Mouse (Mus musculus) hindbrain, embryonic 12.5 days (tissue): ENCODE measurements at regions not wholly inside any gene's neighbourhood (a gene's known extent, or its start where the extent isn't known, plus 50 kb on each side); places are given as distances from the start of the nearest gene placed in this dataset.
A peak's percentile ranks its signal among the peaks of the same experiment; 100 is the strongest.

ENCODE experiments used
- ATAC-seq: fragments of 200-750 bp; cut with Nextera tagmentation; 2 replicates; pipeline ENCODE4 v1.8.0; 2017; ENCODE audit warnings: moderate TSS enrichment; ENCODE audit not compliant: low FRiP score
- H3K27ac ChIP-seq: fragments of 300-500 bp; sonication (generic); 2 replicates; pipeline ENCODE4 v1.5.1; 2016; ENCODE audit warnings: mild to moderate bottlenecking
- H3K27me3 ChIP-seq: fragments of 300-500 bp; sonication (generic); 2 replicates; pipeline ENCODE4 v1.6.1; 2016; ENCODE audit warnings: mild to moderate bottlenecking
- H3K36me3 ChIP-seq: fragments of 300-500 bp; sonication (generic); 2 replicates; pipeline ENCODE4 v1.6.1; 2016; ENCODE audit warnings: mild to moderate bottlenecking
- H3K4me1 ChIP-seq: fragments of 300-500 bp; sonication (generic); 2 replicates; pipeline ENCODE4 v1.6.1; 2016
- H3K4me2 ChIP-seq: fragments of 300-500 bp; sonication (generic); replicated peaks from 2 replicates; pipeline ENCODE4 v1.6.1; 2016; ENCODE audit warnings: mild to moderate bottlenecking
- H3K4me3 ChIP-seq: fragments of 300-500 bp; sonication (generic); 2 replicates; pipeline ENCODE4 v1.5.1; 2016; ENCODE audit warnings: mild to moderate bottlenecking
- H3K9ac ChIP-seq: fragments of 300-500 bp; sonication (generic); 2 replicates; pipeline ENCODE4 v1.6.1; 2016; ENCODE audit warnings: mild to moderate bottlenecking, moderate library complexity
- H3K9me3 ChIP-seq: fragments of 300-500 bp; sonication (generic); replicated peaks from 2 replicates; pipeline ENCODE4 v1.6.1; 2016; ENCODE audit warnings: mild to moderate bottlenecking
- WGBS: fragments of 180-500 bp; shearing (Covaris S2); methylation state at CpG from one replicate; pipeline ENCODE4 v1.1.7; 2016; 5-methylcytosine and 5-hydroxymethylcytosine counted together

DNA sequence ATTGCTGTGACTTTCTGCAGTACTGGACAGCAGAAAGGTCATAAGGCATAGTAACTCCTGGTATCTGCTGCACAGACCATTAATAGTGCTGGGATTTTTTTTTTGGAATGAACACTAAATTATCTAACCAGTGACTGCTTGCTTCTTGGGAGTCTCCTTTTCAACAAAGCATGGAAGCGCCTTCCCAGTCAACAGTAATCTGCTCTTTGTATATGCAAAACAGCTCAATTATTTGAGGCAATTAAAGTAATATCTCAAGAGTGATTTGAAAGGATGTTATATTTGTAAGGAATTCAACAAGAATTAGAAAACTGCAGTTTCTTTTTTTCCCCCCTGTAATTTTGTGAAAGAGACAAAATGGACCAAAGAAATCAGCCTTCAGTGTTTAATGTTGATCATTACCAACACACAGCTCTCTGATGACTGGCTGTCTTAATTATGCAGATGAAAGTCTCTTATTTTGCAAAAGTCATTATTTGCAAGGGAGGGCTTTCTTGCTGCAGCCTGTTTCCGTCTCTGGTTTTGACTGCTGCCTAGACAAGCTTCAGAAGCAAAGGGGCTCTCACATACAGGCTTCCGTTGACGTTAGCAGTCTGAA lies 260.3 kb upstream of the Arpp21 start:
- H3K27me3 ChIP-seq: no peaks in the 10 kb centered on the region
- WGBS: 79% methylated on average over 4 of the region's 4 CpGs
- no peak for ATAC-seq
- H3K9me3 ChIP-seq: no peaks in the 10 kb centered on the region
- no peak overlapping the region for H3K27ac ChIP-seq
- no peaks in the 10 kb centered on the region for H3K4me1 ChIP-seq
- H3K4me3 ChIP-seq: no peak overlapping the region
- no peak overlapping the region for H3K9ac ChIP-seq
- H3K36me3 ChIP-seq: no peaks in the 10 kb centered on the region
- H3K4me2 ChIP-seq: no peak overlapping the region

DNA sequence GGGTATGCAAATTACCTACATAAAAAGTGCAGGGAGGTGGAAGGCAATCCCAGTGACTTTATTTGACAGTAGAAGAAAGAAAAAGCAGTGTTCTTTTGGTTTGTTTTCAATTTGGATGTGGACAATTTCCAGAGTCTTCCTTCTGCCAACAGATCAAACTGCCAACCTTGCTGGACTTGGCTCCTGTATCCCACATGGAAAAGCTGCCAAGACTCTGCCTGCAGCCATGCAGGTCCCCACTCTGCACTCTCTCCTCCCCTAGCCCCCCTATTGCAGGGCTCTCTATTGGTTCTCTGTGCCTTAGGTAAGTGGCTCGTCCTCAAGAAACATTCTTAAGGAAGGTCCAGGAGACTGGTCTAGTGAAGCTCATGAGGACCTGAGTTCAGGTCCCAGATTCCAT lies 255.2 kb upstream of the Arpp21 start:
- Histone ChIP-seq H3K27ac (no peak overlapping the region), H3K4me2 (no peak overlapping the region), H3K9ac (no peak overlapping the region), H3K36me3 (no peaks in the 10 kb centered on the region), H3K27me3 (no peaks in the 10 kb centered on the region), H3K9me3 (no peaks in the 10 kb centered on the region), H3K4me1 (no peaks in the 10 kb centered on the region), H3K4me3 (no peak overlapping the region)
- ATAC-seq: no peak
- WGBS: 67% methylated on average over 1 of the region's 1 CpGs

DNA sequence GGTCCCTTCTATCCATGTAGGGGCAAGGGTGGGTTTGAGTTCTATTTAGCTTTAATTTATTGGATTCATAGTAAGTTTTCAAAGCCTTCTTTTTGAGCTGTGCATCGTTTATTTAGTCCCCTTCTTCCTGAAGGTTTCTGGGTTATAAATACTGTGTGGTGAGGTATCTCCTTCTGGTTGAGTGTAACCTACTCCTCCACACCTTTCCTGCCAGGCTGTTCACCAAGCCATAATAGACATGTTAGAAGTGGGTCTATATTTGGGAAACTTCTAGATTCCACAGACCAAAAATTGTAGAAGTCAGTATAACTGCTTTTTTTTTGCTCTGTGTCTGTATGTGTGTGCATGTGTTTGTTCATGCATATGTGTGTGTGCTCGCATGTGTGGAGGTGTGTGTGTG lies 240.9 kb upstream of the Arpp21 start:
- Histone ChIP-seq H3K4me2 (no peak overlapping the region), H3K27me3 (no peaks in the 10 kb centered on the region), H3K9me3 (no peaks in the 10 kb centered on the region), H3K4me3 (no peak overlapping the region), H3K4me1 (no peaks in the 10 kb centered on the region), H3K36me3 (no peaks in the 10 kb centered on the region), H3K9ac (no peak overlapping the region), H3K27ac (no peak overlapping the region)
- ATAC-seq: no peak
- 88% methylated on average over 2 of the region's 2 CpGs for WGBS

DNA sequence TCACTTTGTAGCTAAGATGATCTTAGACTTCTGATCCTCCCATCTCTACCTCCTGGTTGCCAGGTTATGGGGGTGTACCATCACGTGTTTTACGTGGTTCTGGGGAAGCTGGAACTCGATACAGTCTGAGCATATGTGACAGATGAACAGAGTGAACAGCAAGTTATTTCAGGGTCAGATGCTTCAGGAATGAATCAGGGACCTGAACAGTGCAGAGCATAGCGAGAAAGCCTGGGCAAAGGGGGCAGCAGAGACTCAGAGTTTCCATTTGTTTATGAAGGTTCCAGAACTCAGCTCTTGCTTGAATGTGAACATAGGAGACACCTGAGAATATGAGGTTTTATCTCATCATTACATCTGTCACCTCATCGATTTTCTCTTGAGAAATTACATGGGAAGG lies 221.9 kb upstream of the Arpp21 start:
- WGBS: 85% methylated on average over 5 of the region's 5 CpGs
- H3K36me3 ChIP-seq: no peaks in the 10 kb centered on the region
- H3K27ac ChIP-seq: no peak overlapping the region
- no peaks in the 10 kb centered on the region for H3K4me1 ChIP-seq
- H3K27me3 ChIP-seq: no peaks in the 10 kb centered on the region
- H3K9me3 ChIP-seq: no peaks in the 10 kb centered on the region
- no peak overlapping the region for H3K4me2 ChIP-seq
- H3K4me3 ChIP-seq: no peak overlapping the region
- ATAC-seq: no peak
- no peak overlapping the region for H3K9ac ChIP-seq

DNA sequence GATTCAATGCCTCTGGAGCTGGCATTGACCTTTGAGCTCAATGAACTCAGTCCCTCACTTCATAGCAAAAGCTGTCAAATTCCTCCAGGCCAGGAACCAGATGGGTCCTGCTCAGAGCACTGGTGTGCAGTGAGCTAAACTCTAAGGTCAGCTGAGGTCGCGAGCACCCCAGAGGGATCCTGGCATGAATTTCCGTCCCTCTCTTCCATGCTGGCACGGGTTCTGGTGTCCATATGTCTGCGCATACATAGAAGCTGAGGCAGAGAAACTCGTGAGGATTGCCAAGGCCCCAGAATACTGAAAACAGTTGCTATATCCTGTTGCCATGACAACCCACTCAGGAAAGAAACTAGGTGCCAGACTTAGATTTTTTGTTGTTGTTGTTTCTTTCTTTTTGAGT lies 219.0 kb upstream of the Arpp21 start:
- H3K36me3 ChIP-seq: no peaks in the 10 kb centered on the region
- H3K4me3 ChIP-seq: no peak overlapping the region
- no peak overlapping the region for H3K4me2 ChIP-seq
- H3K4me1 ChIP-seq: no peaks in the 10 kb centered on the region
- H3K9me3 ChIP-seq: no peaks in the 10 kb centered on the region
- H3K9ac ChIP-seq: no peak overlapping the region
- H3K27ac ChIP-seq: no peak overlapping the region
- no peaks in the 10 kb centered on the region for H3K27me3 ChIP-seq
- 48% methylated on average over 6 of the region's 6 CpGs for WGBS
- ATAC-seq: no peak

DNA sequence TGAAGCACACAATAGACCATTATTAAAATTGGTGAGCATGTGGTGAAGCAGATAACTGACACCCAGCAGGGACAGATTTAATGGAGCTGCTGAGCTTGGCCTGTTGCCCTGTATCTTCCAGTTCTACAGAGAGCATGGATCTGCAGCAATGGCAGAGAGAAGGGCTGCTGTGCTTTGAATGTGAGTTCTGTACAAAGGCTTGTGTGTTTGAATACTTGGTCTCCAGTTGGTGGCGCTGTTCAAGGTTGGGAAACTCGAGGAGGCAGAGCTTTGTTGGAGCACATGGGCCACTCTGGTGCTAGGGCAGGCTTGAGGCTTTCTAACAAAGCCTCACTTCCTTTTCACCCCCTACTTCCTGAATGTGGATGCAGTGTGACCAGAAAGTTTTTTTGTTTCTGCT lies 211.8 kb upstream of the Arpp21 start:
- Histone ChIP-seq H3K4me3 (no peak overlapping the region), H3K4me1 (no peaks in the 10 kb centered on the region), H3K9me3 (no peaks in the 10 kb centered on the region), H3K9ac (no peak overlapping the region), H3K27ac (no peak overlapping the region), H3K27me3 (no peaks in the 10 kb centered on the region), H3K4me2 (no peak overlapping the region), H3K36me3 (no peaks in the 10 kb centered on the region)
- ATAC-seq: peak; percentile 77
- WGBS: 19% methylated on average over 2 of the region's 2 CpGs

DNA sequence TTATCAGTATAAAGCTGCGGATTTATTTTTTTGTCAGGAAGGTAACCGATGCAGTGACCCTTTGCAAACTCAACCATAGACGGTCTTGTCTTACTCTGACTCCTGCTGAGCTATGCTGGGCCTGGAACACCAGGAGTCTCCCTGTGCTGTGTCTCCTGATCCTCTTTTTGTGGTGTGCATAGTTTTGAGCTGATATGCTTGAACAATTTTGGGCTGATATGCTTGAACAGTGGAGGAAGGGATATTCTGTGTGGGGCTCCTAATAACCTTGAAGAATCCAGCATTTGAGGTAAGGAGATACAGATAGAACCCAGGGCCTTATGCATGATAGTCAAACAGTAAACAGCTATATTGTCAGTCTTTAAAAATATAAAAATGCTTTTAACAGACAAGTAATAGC lies 211.2 kb upstream of the Arpp21 start:
- Histone ChIP-seq H3K36me3 (no peaks in the 10 kb centered on the region), H3K4me3 (no peak overlapping the region), H3K27me3 (no peaks in the 10 kb centered on the region), H3K9me3 (no peaks in the 10 kb centered on the region), H3K9ac (no peak overlapping the region), H3K4me2 (no peak overlapping the region), H3K27ac (no peak overlapping the region), H3K4me1 (no peaks in the 10 kb centered on the region)
- 56% methylated on average over 3 of the region's 3 CpGs for WGBS
- no peak; the same call in 1 of the 2 replicates for ATAC-seq

DNA sequence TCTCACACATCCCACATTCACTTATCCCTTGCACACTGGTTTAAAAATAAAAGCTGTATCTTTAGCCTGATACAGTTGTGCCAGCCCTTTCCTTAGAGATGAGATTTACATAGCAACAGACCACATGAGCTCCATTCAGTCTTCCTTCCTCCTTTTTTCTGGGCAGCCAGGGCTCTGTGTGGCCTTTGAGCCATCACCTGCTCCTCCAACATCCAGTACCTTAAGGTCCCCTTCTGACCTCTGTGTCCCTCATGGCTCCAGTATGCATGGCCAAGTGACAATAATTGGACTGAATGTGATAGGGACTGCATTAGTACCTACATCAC lies 210.3 kb upstream of the Arpp21 start:
- H3K9me3 ChIP-seq: no peaks in the 10 kb centered on the region
- ATAC-seq: no peak
- H3K27me3 ChIP-seq: no peaks in the 10 kb centered on the region
- no peak overlapping the region for H3K27ac ChIP-seq
- H3K4me3 ChIP-seq: no peak overlapping the region
- no peak overlapping the region for H3K4me2 ChIP-seq
- no peaks in the 10 kb centered on the region for H3K4me1 ChIP-seq
- H3K9ac ChIP-seq: no peak overlapping the region
- no peaks in the 10 kb centered on the region for H3K36me3 ChIP-seq

DNA sequence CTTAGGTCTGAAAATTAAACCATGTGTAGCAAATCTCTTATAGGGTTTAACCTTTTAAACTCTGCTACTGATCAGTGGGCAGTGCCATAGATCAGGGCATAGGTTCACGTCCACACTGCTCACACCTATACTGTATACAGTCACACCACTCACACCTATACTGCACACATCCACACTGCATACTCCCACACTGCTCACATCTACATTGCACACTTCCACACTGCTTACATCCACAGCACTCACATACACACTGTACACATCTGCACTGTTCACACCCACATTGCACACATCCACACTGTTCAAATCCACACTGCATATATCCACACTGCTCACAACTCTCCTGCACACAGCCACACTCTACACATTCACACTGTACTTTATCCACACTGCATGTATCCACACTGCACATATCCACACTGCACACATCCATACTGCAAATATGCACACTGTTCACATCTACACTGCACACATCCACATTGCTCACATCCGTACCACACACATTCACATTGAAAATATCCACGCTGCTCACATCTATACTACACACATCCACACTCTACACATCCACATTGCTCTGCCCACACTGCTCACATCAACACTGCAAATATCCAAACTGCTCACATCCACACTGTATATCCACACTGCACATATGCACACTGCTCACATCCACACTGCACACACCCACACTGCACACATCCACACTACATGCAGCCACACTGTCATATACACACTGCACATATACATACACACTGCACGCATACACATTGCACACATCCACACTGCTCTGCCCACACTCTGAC lies 209.7 kb upstream of the Arpp21 start:
- Histone ChIP-seq H3K9me3 (no peaks in the 10 kb centered on the region), H3K4me2 (no peak overlapping the region), H3K27me3 (no peaks in the 10 kb centered on the region), H3K27ac (no peak overlapping the region), H3K36me3 (no peaks in the 10 kb centered on the region), H3K9ac (no peak overlapping the region), H3K4me1 (no peaks in the 10 kb centered on the region), H3K4me3 (no peak overlapping the region)
- WGBS: 91% methylated on average over 4 of the region's 4 CpGs
- ATAC-seq: peak; percentile 54

DNA sequence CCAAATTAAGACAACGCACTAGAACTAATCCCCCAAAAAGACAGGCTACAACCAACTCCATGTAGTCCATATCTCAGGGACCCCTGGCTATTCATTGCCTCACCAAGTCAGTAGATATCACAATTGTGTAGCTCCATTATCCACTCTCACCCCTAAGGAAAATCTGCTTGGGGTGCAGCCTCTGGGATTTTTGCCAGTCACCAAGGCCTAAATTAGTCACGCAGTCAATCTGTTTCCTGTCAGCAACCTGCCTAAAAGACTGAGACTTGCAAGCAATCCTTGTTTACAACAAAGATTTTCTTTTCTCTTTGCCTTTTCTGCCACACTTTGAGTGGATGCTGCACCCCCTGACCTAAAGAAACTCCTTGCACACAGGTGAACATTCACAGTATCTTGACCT lies 208.5 kb upstream of the Arpp21 start:
- Histone ChIP-seq H3K4me2 (no peak overlapping the region), H3K36me3 (no peaks in the 10 kb centered on the region), H3K4me3 (no peak overlapping the region), H3K27me3 (no peaks in the 10 kb centered on the region), H3K27ac (no peak overlapping the region), H3K9me3 (no peaks in the 10 kb centered on the region), H3K4me1 (no peaks in the 10 kb centered on the region), H3K9ac (no peak overlapping the region)
- WGBS: 92% methylated on average over 2 of the region's 2 CpGs
- no peak for ATAC-seq

DNA sequence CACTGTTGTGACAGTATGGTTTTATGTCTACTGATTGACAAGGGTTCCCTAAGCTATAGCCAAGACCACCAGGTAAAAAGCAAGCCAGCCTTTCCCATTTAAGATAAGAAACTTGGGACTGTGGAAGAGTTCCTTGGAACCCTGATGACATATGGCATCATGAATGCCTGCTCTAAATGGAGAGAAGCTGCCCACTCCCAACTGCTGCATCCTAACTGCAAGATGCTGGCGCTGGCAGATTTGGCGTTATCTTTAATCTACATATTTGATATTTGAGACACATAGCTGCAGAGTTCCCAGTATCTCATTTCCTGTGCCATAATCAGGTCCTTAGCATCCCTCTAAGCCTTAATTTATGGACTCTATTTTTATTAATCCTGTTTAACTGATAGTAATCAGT lies 200.4 kb upstream of the Arpp21 start:
- no peaks in the 10 kb centered on the region for H3K36me3 ChIP-seq
- no peak for ATAC-seq
- H3K27me3 ChIP-seq: no peaks in the 10 kb centered on the region
- WGBS: 81% methylated on average over 2 of the region's 2 CpGs
- no peak overlapping the region for H3K4me2 ChIP-seq
- no peak overlapping the region for H3K9ac ChIP-seq
- no peak overlapping the region for H3K4me3 ChIP-seq
- H3K27ac ChIP-seq: no peak overlapping the region
- no peaks in the 10 kb centered on the region for H3K9me3 ChIP-seq
- no peaks in the 10 kb centered on the region for H3K4me1 ChIP-seq

DNA sequence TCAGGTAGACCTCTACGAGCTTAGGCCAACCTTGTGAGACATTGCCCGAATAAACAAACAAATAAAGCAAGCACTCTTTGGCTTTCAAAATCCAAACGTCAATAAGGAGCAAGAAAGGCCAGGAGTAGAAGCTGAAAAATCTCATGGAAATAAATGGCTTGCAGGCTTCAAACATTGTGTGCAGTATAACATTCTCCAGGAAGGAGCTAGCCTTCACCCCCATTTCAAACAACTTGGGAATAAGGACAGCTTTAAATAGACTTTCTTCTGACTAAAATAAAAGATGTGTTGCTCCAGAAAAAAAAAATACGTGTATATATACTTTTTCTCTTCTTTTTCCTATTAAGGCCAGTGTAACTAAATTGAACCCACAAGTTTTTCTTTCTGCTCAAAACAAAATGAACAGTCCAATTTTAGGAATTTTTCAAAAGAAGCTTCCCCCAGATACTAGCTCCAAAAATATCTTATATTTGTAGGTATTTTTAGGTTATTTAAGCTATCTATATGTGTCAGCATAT lies 196.2 kb upstream of the Arpp21 start:
- 82% methylated on average over 4 of the region's 4 CpGs for WGBS
- ATAC-seq: no peak
- H3K4me2 ChIP-seq: no peak overlapping the region
- H3K9me3 ChIP-seq: no peaks in the 10 kb centered on the region
- H3K9ac ChIP-seq: no peak overlapping the region
- no peaks in the 10 kb centered on the region for H3K4me1 ChIP-seq
- H3K27ac ChIP-seq: no peak overlapping the region
- H3K4me3 ChIP-seq: no peak overlapping the region
- H3K36me3 ChIP-seq: no peaks in the 10 kb centered on the region
- no peaks in the 10 kb centered on the region for H3K27me3 ChIP-seq

DNA sequence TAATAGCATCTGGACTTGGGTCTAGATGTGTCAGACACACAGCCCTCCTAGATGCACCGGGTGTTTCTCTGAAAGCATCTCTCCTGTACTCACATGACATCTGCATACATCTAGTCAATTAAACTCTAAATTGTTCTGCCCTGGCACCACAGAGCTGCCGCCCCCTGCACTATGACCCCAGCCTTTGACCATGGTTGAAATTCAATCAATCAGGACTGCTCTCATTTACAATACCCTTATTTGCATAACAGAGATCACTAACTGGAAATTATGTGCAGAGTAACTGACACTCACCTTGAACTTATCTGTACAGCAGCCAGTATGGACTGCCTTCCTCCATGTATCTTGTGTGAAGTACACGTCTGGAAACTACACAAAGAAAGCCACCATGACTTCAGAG lies 193.5 kb upstream of the Arpp21 start:
- H3K9ac ChIP-seq: no peak overlapping the region
- H3K4me3 ChIP-seq: no peak overlapping the region
- H3K4me1 ChIP-seq: no peaks in the 10 kb centered on the region
- H3K27ac ChIP-seq: no peak overlapping the region
- H3K36me3 ChIP-seq: no peaks in the 10 kb centered on the region
- WGBS: 40% methylated on average over 3 of the region's 3 CpGs
- ATAC-seq: no peak
- no peak overlapping the region for H3K4me2 ChIP-seq
- H3K9me3 ChIP-seq: no peaks in the 10 kb centered on the region
- H3K27me3 ChIP-seq: no peaks in the 10 kb centered on the region
